Mouse (Mus musculus): ENCODE data around the gene Pacrg. TPM values are rescaled to one million over a fixed set of nuclear protein-coding genes. Genes with fewer than 3 reads are reported as not detected.

The Pacrg gene
- polyA plus RNA-seq, 1 experiment from 2014 or later: 10.7 TPM

GRCm38 (mm10) chr17:10732303-10733048 lies 107.6 kb downstream of the Pacrg start:
- no peak overlapping the region for H3K27ac ChIP-seq
- no peaks in the 10 kb centered on the region for H3K4me1 ChIP-seq
- H3K4me2 ChIP-seq: no peak overlapping the region
- H3K36me3 ChIP-seq (replicated peaks): no peaks in the 10 kb centered on the region
- H3K4me3 ChIP-seq: no peak overlapping the region
- H3K27me3 ChIP-seq (replicated peaks): no peaks in the 10 kb centered on the region
- 24% methylated on average over 4 of the region's 4 CpGs for WGBS
- ATAC-seq (replicated peaks): no peak
- H3K9me3 ChIP-seq: no peaks in the 10 kb centered on the region
- H3K9ac ChIP-seq: no peak overlapping the region

DNA sequence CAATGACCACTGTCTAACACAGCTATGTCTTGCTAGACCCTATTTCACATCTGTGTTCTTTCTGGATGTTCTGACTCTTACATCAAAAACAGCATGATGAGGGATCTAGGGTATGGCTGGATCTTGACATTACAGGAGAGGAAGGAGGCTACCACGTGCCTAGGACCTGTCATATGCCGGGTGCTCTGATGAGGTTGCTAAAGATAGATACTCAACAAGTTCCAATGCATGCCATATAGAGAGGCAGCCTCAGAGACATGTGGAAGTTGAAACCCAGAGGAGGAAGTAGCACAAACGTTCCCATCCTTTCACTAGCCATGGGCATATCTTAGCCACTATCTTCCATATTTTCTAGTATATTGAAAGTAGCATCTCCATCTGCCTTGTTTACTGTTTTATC lies 115.3 kb downstream of the Pacrg start:
- 93% methylated on average over 3 of the region's 3 CpGs for WGBS
- no peaks in the 10 kb centered on the region for H3K4me1 ChIP-seq
- no peak overlapping the region for H3K4me3 ChIP-seq
- H3K27me3 ChIP-seq (replicated peaks): no peaks in the 10 kb centered on the region
- H3K9me3 ChIP-seq: no peaks in the 10 kb centered on the region
- H3K36me3 ChIP-seq (replicated peaks): no peaks in the 10 kb centered on the region
- H3K9ac ChIP-seq: no peak overlapping the region
- no peak overlapping the region for H3K4me2 ChIP-seq
- no peak overlapping the region for H3K27ac ChIP-seq
- ATAC-seq (replicated peaks): no peak

GRCm38 (mm10) chr17:10721562-10721961 lies 118.5 kb downstream of the Pacrg start:
- Histone ChIP-seq H3K4me2 (no peak overlapping the region), H3K9me3 (no peaks in the 10 kb centered on the region), H3K27ac (no peak overlapping the region), H3K4me3 (no peak overlapping the region), H3K36me3 (replicated peaks) (no peaks in the 10 kb centered on the region), H3K27me3 (replicated peaks) (no peaks in the 10 kb centered on the region), H3K4me1 (no peaks in the 10 kb centered on the region), H3K9ac (no peak overlapping the region)
- ATAC-seq (replicated peaks): no peak
- 76% methylated on average over 1 of the region's 1 CpGs for WGBS

DNA sequence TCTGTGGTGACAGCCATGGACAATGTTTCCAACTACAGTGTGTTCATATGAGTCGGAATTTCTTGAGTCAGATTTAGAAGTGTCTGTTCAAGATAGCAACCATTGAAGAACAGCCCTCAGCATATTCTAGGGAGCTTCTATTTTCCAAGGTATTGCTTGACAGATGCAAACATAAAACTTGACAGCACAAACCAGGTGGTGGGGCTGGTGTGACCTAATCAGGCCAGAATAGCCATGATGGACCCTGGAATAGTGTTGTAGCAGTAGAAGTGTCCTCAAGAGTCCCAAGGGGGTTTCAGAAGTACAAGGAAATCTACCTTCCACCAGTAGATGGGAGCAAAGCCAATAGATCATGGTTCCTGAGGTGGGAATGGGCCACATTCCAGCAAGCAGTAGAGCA lies 123.0 kb downstream of the Pacrg start:
- ATAC-seq (replicated peaks): no peak
- Histone ChIP-seq H3K4me1 (no peaks in the 10 kb centered on the region), H3K4me2 (no peak overlapping the region), H3K9me3 (no peaks in the 10 kb centered on the region), H3K9ac (no peak overlapping the region), H3K36me3 (replicated peaks) (no peaks in the 10 kb centered on the region), H3K27me3 (replicated peaks) (no peaks in the 10 kb centered on the region), H3K4me3 (no peak overlapping the region), H3K27ac (no peak overlapping the region)
- 97% methylated on average over 1 of the region's 1 CpGs for WGBS

DNA sequence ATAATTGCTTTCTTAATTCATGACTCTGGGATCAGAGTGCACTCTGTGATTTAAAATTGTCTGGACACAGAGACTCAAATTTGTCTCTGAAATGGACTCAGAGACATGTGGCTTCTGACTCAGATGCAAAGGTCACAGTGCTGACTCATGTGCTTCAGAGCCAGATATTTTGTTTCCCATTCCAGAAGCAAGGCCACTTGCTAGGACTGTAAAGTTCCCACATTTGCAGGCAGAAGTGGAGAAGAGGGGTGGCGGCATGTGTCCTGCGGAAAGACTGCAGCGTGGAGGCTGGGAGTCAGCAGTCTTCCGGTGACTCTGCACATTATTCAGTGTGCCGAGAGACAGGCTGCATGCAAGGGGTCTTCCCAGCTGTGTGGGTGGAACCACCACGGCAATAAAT lies 137.3 kb downstream of the Pacrg start:
- Histone ChIP-seq H3K4me3 (no peak overlapping the region), H3K4me1 (no peaks in the 10 kb centered on the region), H3K9ac (no peak overlapping the region), H3K27ac (no peak overlapping the region), H3K36me3 (replicated peaks) (no peaks in the 10 kb centered on the region), H3K27me3 (replicated peaks) (no peaks in the 10 kb centered on the region), H3K9me3 (no peaks in the 10 kb centered on the region), H3K4me2 (no peak overlapping the region)
- WGBS: 80% methylated on average over 6 of the region's 6 CpGs
- ATAC-seq (replicated peaks): no peak

- Histone ChIP-seq H3K4me3 (no peak overlapping the region), H3K27ac (no peak overlapping the region), H3K9me3 (no peaks in the 10 kb centered on the region), H3K9ac (no peak overlapping the region), H3K27me3 (replicated peaks) (no peaks in the 10 kb centered on the region), H3K4me1 (no peaks in the 10 kb centered on the region), H3K36me3 (replicated peaks) (no peaks in the 10 kb centered on the region), H3K4me2 (no peak overlapping the region)
- WGBS: 70% methylated on average over 8 of the region's 8 CpGs
- no peak for ATAC-seq (replicated peaks)
These were observed 142.1 kb downstream of the Pacrg start for GRCm38 (mm10) chr17:10698041-10698440.

DNA sequence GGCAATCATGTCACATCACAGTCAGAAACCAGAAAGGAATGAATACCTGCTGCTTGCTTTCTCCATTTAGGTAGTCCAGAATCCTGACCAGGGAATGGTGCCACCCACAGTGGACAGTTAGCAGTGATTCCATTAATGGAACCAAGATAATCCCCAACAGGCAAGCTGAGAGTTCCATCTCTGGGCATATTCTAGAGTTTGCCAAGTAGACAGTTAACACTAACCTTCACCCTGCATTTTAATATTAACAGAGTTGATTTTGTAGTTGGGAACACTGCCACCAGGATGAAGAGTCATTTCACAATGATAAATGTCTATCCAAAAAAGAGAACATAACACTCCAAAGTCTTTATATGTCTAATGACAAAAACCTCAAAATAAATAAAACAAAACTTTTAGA lies 144.7 kb downstream of the Pacrg start:
- Histone ChIP-seq H3K9ac (no peak overlapping the region), H3K9me3 (no peaks in the 10 kb centered on the region), H3K27me3 (replicated peaks) (no peaks in the 10 kb centered on the region), H3K4me1 (no peaks in the 10 kb centered on the region), H3K27ac (no peak overlapping the region), H3K36me3 (replicated peaks) (no peaks in the 10 kb centered on the region), H3K4me3 (no peak overlapping the region), H3K4me2 (no peak overlapping the region)
- ATAC-seq (replicated peaks): no peak

DNA sequence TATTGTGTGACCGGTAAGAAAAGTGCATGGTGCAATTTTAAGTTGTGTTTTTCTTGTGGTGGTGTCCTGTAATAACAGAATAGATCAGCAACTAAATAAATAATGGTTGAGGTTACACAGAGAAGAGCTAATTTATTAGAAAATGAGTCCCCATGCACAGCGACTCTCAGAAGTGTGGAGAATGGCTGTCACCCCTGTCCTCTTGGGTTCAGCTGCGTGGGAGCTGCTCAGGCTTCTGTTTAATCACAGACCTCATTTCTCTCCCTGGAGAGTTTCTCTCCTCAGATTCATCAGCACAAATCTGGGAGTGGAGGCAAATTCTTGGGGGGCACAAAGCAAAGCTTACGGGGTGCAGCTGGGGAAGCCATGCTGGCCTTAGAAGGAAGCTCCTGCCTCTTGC lies 163.0 kb downstream of the Pacrg start:
- no peak for ATAC-seq (replicated peaks)
- Histone ChIP-seq H3K4me2 (no peak overlapping the region), H3K9ac (no peak overlapping the region), H3K36me3 (replicated peaks) (no peaks in the 10 kb centered on the region), H3K4me1 (no peaks in the 10 kb centered on the region), H3K27ac (no peak overlapping the region), H3K4me3 (no peak overlapping the region), H3K27me3 (replicated peaks) (no peaks in the 10 kb centered on the region), H3K9me3 (no peaks in the 10 kb centered on the region)
- 75% methylated on average over 4 of the region's 4 CpGs for WGBS

DNA sequence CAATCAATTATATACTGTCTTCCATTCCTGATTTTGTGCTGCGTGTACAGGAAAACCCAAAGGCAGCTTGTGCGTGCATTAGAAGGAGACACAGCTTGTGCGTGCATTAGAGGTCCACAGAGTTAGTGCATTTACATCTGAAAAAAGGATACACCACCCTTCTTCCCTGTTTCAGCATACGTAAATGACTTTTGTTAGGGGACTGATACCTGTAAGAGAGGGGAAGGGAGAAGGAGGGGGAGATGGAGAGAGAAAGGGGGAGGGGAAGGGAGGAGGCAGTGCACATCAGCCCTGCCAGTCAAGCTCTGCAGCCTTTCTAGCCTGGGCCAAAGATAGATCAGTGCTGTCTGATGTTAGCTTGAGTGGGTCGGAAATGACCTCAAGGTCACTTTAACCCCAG lies 164.6 kb downstream of the Pacrg start:
- no peaks in the 10 kb centered on the region for H3K9me3 ChIP-seq
- no peak overlapping the region for H3K9ac ChIP-seq
- H3K4me2 ChIP-seq: no peak overlapping the region
- no peaks in the 10 kb centered on the region for H3K36me3 ChIP-seq (replicated peaks)
- no peak overlapping the region for H3K4me3 ChIP-seq
- H3K27ac ChIP-seq: no peak overlapping the region
- no peaks in the 10 kb centered on the region for H3K27me3 ChIP-seq (replicated peaks)
- WGBS: 69% methylated on average over 5 of the region's 5 CpGs
- H3K4me1 ChIP-seq: no peaks in the 10 kb centered on the region
- no peak for ATAC-seq (replicated peaks)

DNA sequence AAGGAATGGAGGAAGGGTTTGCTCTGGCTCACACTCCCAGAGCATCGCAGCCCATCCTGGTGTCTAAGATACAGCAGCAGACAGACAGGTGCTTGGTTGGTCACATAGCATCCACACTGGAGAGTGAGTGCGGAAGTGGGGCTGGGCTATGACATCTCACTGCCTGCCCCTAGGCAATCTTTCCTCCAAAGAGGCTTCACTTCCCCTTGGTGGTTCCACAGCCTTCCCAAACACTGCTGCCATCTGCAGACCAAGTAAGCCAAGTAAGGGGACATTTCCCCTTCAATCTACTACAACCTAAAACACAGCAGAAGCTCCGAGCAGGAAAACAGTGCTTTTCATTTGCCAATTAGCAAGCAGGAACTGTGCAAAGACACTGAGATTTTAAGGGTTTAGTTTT lies 165.1 kb downstream of the Pacrg start:
- H3K36me3 ChIP-seq (replicated peaks): no peaks in the 10 kb centered on the region
- WGBS: 62% methylated on average over 3 of the region's 3 CpGs
- no peak overlapping the region for H3K4me2 ChIP-seq
- H3K4me3 ChIP-seq: no peak overlapping the region
- no peaks in the 10 kb centered on the region for H3K4me1 ChIP-seq
- no peaks in the 10 kb centered on the region for H3K9me3 ChIP-seq
- ATAC-seq (replicated peaks): no peak
- H3K27me3 ChIP-seq (replicated peaks): no peaks in the 10 kb centered on the region
- no peak overlapping the region for H3K9ac ChIP-seq
- H3K27ac ChIP-seq: no peak overlapping the region

- ATAC-seq (replicated peaks): no peak
- Histone ChIP-seq H3K4me1 (no peaks in the 10 kb centered on the region), H3K9ac (no peak overlapping the region), H3K36me3 (replicated peaks) (no peaks in the 10 kb centered on the region), H3K4me3 (no peak overlapping the region), H3K4me2 (no peak overlapping the region), H3K27me3 (replicated peaks) (no peaks in the 10 kb centered on the region), H3K27ac (no peak overlapping the region), H3K9me3 (no peaks in the 10 kb centered on the region)
- WGBS: 78% methylated on average over 4 of the region's 4 CpGs
These were observed 178.8 kb downstream of the Pacrg start for GRCm38 (mm10) chr17:10661294-10661693.

GRCm38 (mm10) chr17:10643604-10644003 lies 196.5 kb downstream of the Pacrg start:
- WGBS: 91% methylated on average over 7 of the region's 7 CpGs
- Histone ChIP-seq H3K9ac (no peak overlapping the region), H3K4me3 (no peak overlapping the region), H3K4me1 (no peaks in the 10 kb centered on the region), H3K4me2 (no peak overlapping the region), H3K27ac (no peak overlapping the region), H3K27me3 (replicated peaks) (no peaks in the 10 kb centered on the region), H3K36me3 (replicated peaks) (no peaks in the 10 kb centered on the region), H3K9me3 (no peaks in the 10 kb centered on the region)
- no peak for ATAC-seq (replicated peaks)

DNA sequence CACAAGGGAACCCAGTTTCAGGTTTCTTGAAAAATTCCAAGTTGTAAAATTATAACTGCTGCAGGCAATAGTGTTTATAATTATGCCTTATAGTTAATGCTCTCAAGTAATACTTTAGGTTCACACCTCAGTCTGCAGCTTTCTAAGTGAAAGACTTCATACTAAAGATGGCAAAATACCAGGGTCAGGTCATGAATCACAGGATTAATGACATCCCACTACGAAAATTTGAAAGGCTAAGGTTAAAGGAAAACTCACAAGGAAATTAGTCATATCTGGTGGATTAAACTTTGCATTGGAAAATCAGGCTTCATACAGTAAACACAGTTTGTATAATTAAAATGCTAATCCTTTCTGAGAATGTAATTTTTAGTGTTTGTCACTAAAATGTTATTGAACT lies 200.3 kb downstream of the Pacrg start:
- no peaks in the 10 kb centered on the region for H3K27me3 ChIP-seq (replicated peaks)
- H3K36me3 ChIP-seq (replicated peaks): no peaks in the 10 kb centered on the region
- H3K9ac ChIP-seq: no peak overlapping the region
- H3K9me3 ChIP-seq: no peaks in the 10 kb centered on the region
- H3K4me3 ChIP-seq: no peak overlapping the region
- WGBS: 69% methylated on average over 1 of the region's 1 CpGs
- no peak overlapping the region for H3K4me2 ChIP-seq
- H3K27ac ChIP-seq: no peak overlapping the region
- ATAC-seq (replicated peaks): no peak
- no peaks in the 10 kb centered on the region for H3K4me1 ChIP-seq
